Mouse (Mus musculus) ES-E14 (cell line): ENCODE data around the gene Col4a1.

Experiments used
- CHD2 ChIP-seq: IDR thresholded peaks from 2 replicates; pipeline ENCODE4 v1.6.1; 2014; ENCODE audit warnings: mild to moderate bottlenecking, low read depth, low read length, inconsistent platforms
- HCFC1 ChIP-seq: IDR thresholded peaks from 2 replicates; pipeline ENCODE4 v1.6.1; 2012; ENCODE audit warnings: low read length, inconsistent platforms, borderline replicate concordance; ENCODE audit not compliant: insufficient read depth
- MAFK ChIP-seq: IDR thresholded peaks from 2 replicates; pipeline ENCODE4 v1.6.1; 2014; ENCODE audit warnings: mild to moderate bottlenecking, low read depth, low read length, inconsistent platforms; ENCODE audit not compliant: insufficient read depth
- ZC3H11A ChIP-seq: IDR thresholded peaks from 2 replicates; pipeline ENCODE4 v1.6.1; 2012; ENCODE audit warnings: low read depth, mild to moderate bottlenecking, inconsistent platforms, low read length, borderline replicate concordance
- ZNF384 ChIP-seq: IDR thresholded peaks from 2 replicates; pipeline ENCODE4 v1.6.1; 2012; ENCODE audit warnings: low read depth, low read length, inconsistent platforms

DNA sequence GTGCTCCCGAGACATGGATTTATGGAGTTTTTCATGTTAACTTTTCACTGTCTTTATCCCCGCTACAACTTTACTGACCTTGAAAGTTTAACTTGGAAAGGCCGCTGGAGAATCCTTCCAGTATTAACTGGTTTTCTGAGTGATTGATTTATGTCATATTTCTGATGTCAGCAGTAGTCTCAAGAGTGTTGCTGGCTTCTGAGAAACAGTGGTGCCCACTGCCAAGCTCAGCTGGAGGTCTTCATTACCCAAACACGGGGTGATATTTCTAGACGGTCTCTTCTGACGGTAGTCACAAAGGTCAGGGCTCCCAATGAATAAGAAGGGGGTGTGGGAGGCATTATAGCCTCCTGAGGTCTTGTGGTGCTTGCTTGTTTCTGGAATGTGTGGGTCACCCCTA, 21.1 kb upstream of the Col4a1 start:
- TF ChIP-seq ZNF384, result no peak
- no peak for TF ChIP-seq HCFC1
- TF ChIP-seq ZC3H11A, result no peak
- no peak for TF ChIP-seq MAFK
- no peak for TF ChIP-seq CHD2
